Mouse (Mus musculus) lung, postnatal 0 days (tissue): ENCODE data around the gene Mfsd4a. TPM values are rescaled to one million over a fixed set of nuclear protein-coding genes. Genes with fewer than 3 reads are reported as not detected.

Source experiments
- ATAC-seq: fragments of 200-750 bp; cut with Nextera tagmentation; 2 replicates; pipeline ENCODE4 v1.8.0; 2017; ENCODE audit warnings: moderate library complexity
- DNase-seq: peaks from one replicate; pipeline ENCODE4 v3.0.0-alpha.2; 2016; ENCODE audit warnings: low spot score
- H3K27ac ChIP-seq: fragments of 300-500 bp; sonication (generic); 2 replicates; pipeline ENCODE4 v1.5.1; 2014; ENCODE audit warnings: antibody characterized with exemption, mild to moderate bottlenecking, low read length, mixed read lengths
- H3K27me3 ChIP-seq: fragments of 300-500 bp; sonication (generic); replicated peaks from 2 replicates; pipeline ENCODE4 v1.6.1; 2014; ENCODE audit warnings: low read length, mixed read lengths; ENCODE audit not compliant: insufficient read depth
- H3K36me3 ChIP-seq: fragments of 300-500 bp; sonication (generic); 2 replicates; pipeline ENCODE4 v1.6.1; 2014; ENCODE audit warnings: low read length, mixed read lengths; ENCODE audit not compliant: insufficient read depth
- H3K4me1 ChIP-seq: fragments of 300-500 bp; sonication (generic); 2 replicates; pipeline ENCODE4 v1.6.1; 2014; ENCODE audit warnings: antibody characterized with exemption, low read depth, low read length, mixed read lengths; ENCODE audit not compliant: insufficient read depth
- H3K4me2 ChIP-seq: fragments of 300-500 bp; sonication (generic); replicated peaks from 2 replicates; pipeline ENCODE4 v1.6.1; 2014; ENCODE audit warnings: low read depth, mild to moderate bottlenecking, low read length, moderate library complexity, mixed read lengths
- H3K4me3 ChIP-seq: fragments of 300-500 bp; sonication (generic); 2 replicates; pipeline ENCODE4 v1.5.1; 2014; ENCODE audit warnings: low read depth, low read length
- H3K9ac ChIP-seq: fragments of 300-500 bp; sonication (generic); replicated peaks from 2 replicates; pipeline ENCODE4 v1.6.1; 2014; ENCODE audit warnings: low read depth, mild to moderate bottlenecking
- H3K9me3 ChIP-seq: fragments of 300-500 bp; sonication (generic); 2 replicates; pipeline ENCODE4 v1.6.1; 2016; ENCODE audit warnings: low read length, mixed read lengths
- CTCF ChIP-seq: IDR thresholded peaks from 2 replicates; pipeline ENCODE4 v1.5.1; 2016; ENCODE audit warnings: antibody characterized with exemption, mild to moderate bottlenecking
- EP300 ChIP-seq: IDR thresholded peaks from 2 replicates; pipeline ENCODE4 v1.6.1; 2016; ENCODE audit warnings: antibody characterized with exemption, mild to moderate bottlenecking, control low read depth
- WGBS: fragments of 180-500 bp; shearing (Covaris S2); extraction: QIAGEN DNeasy Blood & Tissue Kit; methylation state at CpG from one replicate; pipeline ENCODE4 v1.1.7; 2014; 5-methylcytosine and 5-hydroxymethylcytosine counted together
- polyA plus RNA-seq: library from polyadenylated mRNA; unstranded; fragments of >200 nt; fragmentation: Nextera tagmentation; extraction: Ambion mirVana; gene quantifications from 2 replicates; pipeline ENCODE4 v1.2.1, GENCODE M21; 2015

Gene Mfsd4a
- polyA plus RNA-seq = 7.5 and 8.4 TPM in 2 replicates

DNA sequence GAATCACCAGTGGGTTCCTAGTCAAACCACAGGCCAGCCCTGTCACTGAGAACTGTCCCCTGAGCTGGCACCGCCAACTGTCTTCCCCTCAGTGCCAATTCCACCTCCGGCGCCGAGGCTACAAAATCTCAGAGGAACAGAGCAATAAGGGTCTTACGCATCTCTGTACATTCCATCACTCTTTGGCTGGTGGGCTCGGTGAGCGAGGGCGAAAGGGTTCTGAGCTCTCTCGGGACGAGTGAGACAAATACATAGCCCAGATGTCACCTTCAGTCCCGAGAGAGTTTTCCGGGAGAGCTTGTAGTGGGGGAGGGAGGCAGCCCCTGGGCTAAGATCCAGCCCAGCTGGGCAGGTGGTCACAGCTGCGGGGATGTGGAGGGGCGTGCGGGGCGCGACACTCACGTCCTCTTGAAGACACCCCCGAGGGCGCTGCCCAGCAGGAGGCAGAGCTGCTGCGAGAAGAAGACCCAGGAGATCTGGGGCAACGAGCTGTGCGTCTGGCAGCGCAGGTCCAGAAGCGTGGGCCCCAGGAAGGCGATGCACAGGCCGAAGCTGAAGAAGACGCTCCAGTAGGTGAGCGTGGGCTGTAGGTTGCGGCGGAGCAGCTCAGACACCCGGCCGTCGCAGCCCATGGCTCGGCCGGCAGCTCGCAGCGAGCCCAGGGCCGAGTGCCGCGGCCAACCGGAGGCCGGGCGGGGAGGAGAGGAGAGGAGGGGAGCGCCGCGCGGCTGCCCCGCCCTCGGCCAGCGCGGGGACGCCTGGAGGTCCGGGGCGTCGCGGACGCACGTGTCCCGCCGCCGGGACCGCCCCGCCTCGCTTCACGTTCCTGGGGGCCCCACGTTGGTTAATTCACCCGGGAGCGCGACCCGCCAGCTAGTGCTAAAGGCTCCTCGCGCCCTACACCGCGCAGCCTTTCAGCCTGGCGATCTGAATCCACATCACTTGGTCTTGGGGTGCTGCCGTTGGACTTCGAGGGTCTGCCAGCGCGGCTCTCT lies at the start of gene Mfsd4a:
Gene Mfsd4a (minus strand): TSS at position 802 of the 995 bp plus-strand sequence.
- TF ChIP-seq EP300 (no peak), CTCF (peak; percentile 45)
- ATAC-seq = peak; percentile 94
- peak; percentile 66 for DNase-seq
- WGBS = 3% methylated on average over 48 of the region's 80 CpGs
- Histone ChIP-seq H3K27me3 (peaks cover 21% of the 10 kb centered on the region; the same call in 1 of the 2 replicates), H3K27ac (no peak within 1 kb of the TSS), H3K36me3 (no peaks in the 10 kb centered on the region), H3K4me2 (peak within 1 kb of the TSS; percentile 77), H3K4me1 (peaks cover 6% of the 10 kb centered on the region; the same call in 1 of the 2 replicates), H3K4me3 (peak within 1 kb of the TSS; percentile 36), H3K9ac (0 out of 2 replicates have a peak within 1 kb of the TSS, but pooled peaks have one; percentile 23), H3K9me3 (no peaks in the 10 kb centered on the region)

DNA sequence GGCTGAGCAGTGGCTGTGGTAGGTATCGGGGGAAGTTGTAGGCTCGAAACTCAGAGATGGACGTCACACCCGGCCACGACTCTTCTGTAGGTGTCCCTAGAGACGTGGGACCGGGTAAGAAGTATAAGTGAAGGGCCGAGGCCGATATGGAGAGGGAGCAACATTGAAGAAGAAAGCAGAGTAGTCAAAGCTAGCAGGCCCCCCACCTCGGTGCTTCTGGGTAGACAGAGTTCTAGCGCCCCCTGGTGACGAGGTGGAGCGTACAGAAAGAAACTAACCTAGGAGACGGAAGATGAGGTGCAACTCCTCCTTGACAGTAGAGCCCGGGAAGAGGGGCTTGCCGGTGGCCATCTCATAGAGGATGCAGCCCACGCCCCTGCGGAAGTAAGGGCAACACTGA lies 48.7 kb upstream of the Mfsd4a start:
- Histone ChIP-seq H3K9me3 (no peaks in the 10 kb centered on the region), H3K27ac (no peak overlapping the region), H3K9ac (no peak overlapping the region), H3K4me1 (no peaks in the 10 kb centered on the region), H3K4me3 (no peak overlapping the region), H3K4me2 (no peak overlapping the region), H3K27me3 (no peaks in the 10 kb centered on the region), H3K36me3 (no peaks in the 10 kb centered on the region)
- WGBS = 35% methylated on average over 18 of the region's 18 CpGs
- ATAC-seq = no peak
- TF ChIP-seq CTCF (peak; percentile 85), EP300 (no peak)
- peak; percentile 69 for DNase-seq

DNA sequence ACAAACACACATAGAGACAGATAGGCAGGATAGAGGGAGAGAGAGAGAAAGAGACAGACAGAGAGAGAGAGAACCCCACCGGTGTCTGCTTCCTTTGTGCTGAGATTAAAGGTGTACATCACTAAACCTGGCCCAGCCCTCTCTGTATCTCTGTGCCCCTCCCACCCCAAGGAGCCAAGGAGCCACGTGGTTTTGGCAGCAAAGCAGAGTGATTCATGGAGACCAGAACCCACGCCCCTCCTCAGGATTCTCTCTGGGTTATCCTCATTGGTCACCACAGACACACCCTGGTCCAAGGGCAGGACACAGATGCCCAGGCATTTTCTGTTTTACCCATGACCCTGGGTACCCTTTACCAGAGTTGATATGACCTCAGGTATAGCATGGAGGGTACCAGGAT lies 45.2 kb upstream of the Mfsd4a start:
- 50% methylated on average over 3 of the region's 3 CpGs for WGBS
- TF ChIP-seq EP300 (no peak), CTCF (no peak)
- ATAC-seq (0 out of 2 replicates have a peak, but pooled peaks have one; percentile 9), DNase-seq (no peak)
- Histone ChIP-seq H3K9ac (no peak overlapping the region), H3K27ac (no peak overlapping the region), H3K4me1 (no peaks in the 10 kb centered on the region), H3K36me3 (no peaks in the 10 kb centered on the region), H3K4me2 (no peak overlapping the region), H3K4me3 (no peak overlapping the region), H3K9me3 (no peaks in the 10 kb centered on the region), H3K27me3 (no peaks in the 10 kb centered on the region)

DNA sequence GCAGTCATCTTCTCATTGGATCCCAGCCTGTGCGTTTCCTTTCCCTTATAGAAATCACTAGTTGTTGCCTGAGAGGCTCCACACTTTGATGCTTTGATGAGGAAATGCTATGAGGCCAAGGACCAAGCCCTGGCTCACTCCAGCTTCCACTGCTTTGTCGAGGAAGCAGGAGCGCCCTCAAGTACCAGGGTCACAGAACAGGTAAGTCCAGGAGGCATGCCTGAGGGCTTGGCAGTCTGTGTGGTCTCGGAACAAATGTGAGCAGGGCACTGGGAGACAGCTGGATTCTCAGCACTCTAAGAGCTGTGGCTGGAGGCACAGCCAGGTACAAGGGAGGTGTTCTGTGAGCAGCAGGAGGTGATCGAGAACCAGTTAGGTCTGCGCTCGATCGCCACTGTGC lies 44.6 kb upstream of the Mfsd4a start:
- no peaks in the 10 kb centered on the region for H3K27me3 ChIP-seq
- no peak overlapping the region for H3K27ac ChIP-seq
- H3K4me3 ChIP-seq = no peak overlapping the region
- peak; percentile 73 for ATAC-seq
- no peaks in the 10 kb centered on the region for H3K9me3 ChIP-seq
- WGBS = 54% methylated on average over 8 of the region's 8 CpGs
- TF ChIP-seq CTCF (no peak), EP300 (no peak)
- DNase-seq = peak; percentile 61
- no peaks in the 10 kb centered on the region for H3K36me3 ChIP-seq
- no peak overlapping the region for H3K4me2 ChIP-seq
- H3K9ac ChIP-seq = no peak overlapping the region
- H3K4me1 ChIP-seq = no peaks in the 10 kb centered on the region

DNA sequence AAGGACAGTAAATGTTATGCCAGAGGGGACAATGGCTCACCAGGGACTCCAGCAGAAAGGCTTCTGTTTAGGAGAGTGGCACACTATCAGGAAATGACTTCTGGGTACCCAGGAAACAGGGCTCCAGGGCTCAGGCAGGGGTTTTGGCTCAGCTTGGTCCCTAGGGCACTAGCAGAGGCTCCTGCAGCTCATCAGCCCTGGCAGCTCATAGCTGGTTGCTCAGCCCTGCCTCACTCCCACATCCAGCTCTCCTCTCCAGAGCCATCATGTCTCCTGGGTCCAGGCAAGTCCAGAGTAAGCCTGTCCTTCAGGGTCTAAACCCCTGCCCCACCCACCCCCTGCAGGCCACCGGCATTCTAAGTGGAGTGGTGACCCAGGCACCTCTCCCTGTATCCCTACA lies 43.5 kb upstream of the Mfsd4a start:
- no peaks in the 10 kb centered on the region for H3K4me1 ChIP-seq
- H3K36me3 ChIP-seq = no peaks in the 10 kb centered on the region
- TF ChIP-seq EP300 (no peak), CTCF (no peak)
- no peak overlapping the region for H3K9ac ChIP-seq
- H3K4me3 ChIP-seq = no peak overlapping the region
- no peak overlapping the region for H3K27ac ChIP-seq
- WGBS = 35% methylated on average over 1 of the region's 1 CpGs
- no peaks in the 10 kb centered on the region for H3K9me3 ChIP-seq
- ATAC-seq (no peak), DNase-seq (no peak)
- no peaks in the 10 kb centered on the region for H3K27me3 ChIP-seq
- H3K4me2 ChIP-seq = no peak overlapping the region

DNA sequence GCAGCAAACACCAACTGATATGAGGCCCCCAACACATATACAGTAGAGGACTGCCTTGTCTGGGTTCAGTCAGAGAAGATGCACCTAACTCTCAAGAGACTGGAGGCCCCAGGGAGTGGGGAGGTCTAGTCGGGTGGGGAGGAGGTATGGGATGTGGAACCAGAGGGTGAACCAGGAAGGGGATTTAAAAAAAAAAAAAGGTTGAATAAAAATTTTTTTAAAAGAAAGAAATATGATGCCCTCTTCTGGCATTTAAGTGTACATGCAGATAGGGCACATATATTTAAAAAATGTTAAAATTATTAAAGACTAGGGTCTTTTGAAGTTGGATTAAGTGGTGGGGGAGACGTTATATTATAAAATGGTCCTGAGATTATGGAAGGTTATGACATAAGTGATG lies 41.5 kb upstream of the Mfsd4a start:
- no peak overlapping the region for H3K27ac ChIP-seq
- H3K9ac ChIP-seq = no peak overlapping the region
- no peak overlapping the region for H3K4me3 ChIP-seq
- 58% methylated on average over 2 of the region's 2 CpGs for WGBS
- no peaks in the 10 kb centered on the region for H3K9me3 ChIP-seq
- DNase-seq = no peak
- ATAC-seq = no peak
- no peaks in the 10 kb centered on the region for H3K4me1 ChIP-seq
- no peak for TF ChIP-seq CTCF
- no peaks in the 10 kb centered on the region for H3K36me3 ChIP-seq
- no peak overlapping the region for H3K4me2 ChIP-seq
- H3K27me3 ChIP-seq = no peaks in the 10 kb centered on the region
